Mouse (Mus musculus) hindbrain, embryonic 15.5 days (tissue): ENCODE results near the gene Kcnk15. TPM values are rescaled to one million over a fixed set of nuclear protein-coding genes. Genes with fewer than 3 reads are reported as not detected.

Source experiments
- ATAC-seq: fragments of 200-750 bp; cut with Nextera tagmentation; 2 replicates; pipeline ENCODE4 v1.8.0; 2017; ENCODE audit warnings: low read depth, moderate number of reproducible peaks, moderate TSS enrichment; ENCODE audit not compliant: low FRiP score
- H3K27ac ChIP-seq: fragments of 300-500 bp; sonication (generic); replicated peaks from 2 replicates; pipeline ENCODE4 v1.5.1; 2015; ENCODE audit warnings: mild to moderate bottlenecking, inconsistent platforms
- H3K27me3 ChIP-seq: fragments of 300-500 bp; sonication (generic); 2 replicates; pipeline ENCODE4 v1.6.1; 2015; ENCODE audit warnings: control low read depth, inconsistent platforms
- H3K36me3 ChIP-seq: fragments of 300-500 bp; sonication (generic); 2 replicates; pipeline ENCODE4 v1.6.1; 2015; ENCODE audit warnings: control low read depth, inconsistent platforms
- H3K4me1 ChIP-seq: fragments of 300-500 bp; sonication (generic); replicated peaks from 2 replicates; pipeline ENCODE4 v1.6.1; 2015; ENCODE audit warnings: control low read depth, inconsistent platforms
- H3K4me2 ChIP-seq: fragments of 300-500 bp; sonication (generic); 2 replicates; pipeline ENCODE4 v1.6.1; 2015; ENCODE audit warnings: moderate library complexity, mild to moderate bottlenecking, inconsistent platforms
- H3K4me3 ChIP-seq: fragments of 300-500 bp; sonication (generic); 2 replicates; pipeline ENCODE4 v1.5.1; 2015; ENCODE audit warnings: mild to moderate bottlenecking, inconsistent platforms
- H3K9ac ChIP-seq: fragments of 300-500 bp; sonication (generic); 2 replicates; pipeline ENCODE4 v1.6.1; 2015; ENCODE audit warnings: inconsistent platforms
- H3K9me3 ChIP-seq: fragments of 300-500 bp; sonication (generic); 2 replicates; pipeline ENCODE4 v1.6.1; 2016; ENCODE audit warnings: control low read depth, inconsistent platforms
- WGBS: fragments of 180-500 bp; shearing (Covaris S2); methylation state at CpG from one replicate; pipeline ENCODE4 v1.1.7; 2015; 5-methylcytosine and 5-hydroxymethylcytosine counted together
- polyA plus RNA-seq: library from polyadenylated mRNA; unstranded; fragments of >200 nt; fragmentation: Nextera tagmentation; extraction: Ambion mirVana; gene quantifications from 2 replicates; pipeline ENCODE4 v1.2.1, GENCODE M21; 2015

The Kcnk15 gene
- polyA plus RNA-seq, 1 experiment from 2014 or later = 0.16 TPM

DNA sequence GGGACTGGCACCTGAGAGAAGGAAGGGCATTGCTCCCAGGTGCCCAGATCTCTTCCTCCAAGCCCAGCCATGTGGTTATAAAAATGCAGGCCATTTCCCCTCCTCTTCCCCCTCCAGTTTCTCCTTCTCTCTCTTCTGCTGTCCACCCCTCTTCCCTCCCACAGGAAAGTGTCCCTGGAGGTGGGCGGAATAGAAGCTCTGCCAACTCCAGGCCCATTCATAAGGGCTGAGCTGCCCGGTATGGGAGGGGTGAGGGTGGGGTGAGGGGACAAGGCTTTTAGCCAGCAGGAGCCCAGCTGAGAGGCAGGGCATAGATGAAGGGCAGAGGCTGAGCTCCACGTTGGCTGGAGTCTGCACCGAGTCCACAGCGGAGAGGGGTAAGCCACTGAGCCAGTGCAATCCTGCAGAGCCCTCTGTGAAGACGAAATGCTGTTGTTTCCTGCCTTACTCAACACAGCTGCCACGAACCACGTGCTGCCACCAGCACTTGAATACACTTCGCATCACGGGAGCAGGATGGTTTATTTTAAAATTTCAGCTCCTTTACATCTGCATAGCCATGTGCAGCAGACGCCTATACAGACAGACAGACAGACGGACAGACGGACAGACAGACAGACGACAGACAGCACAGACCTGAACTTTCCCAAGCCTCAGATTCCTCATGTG lies 23.5 kb downstream of the Kcnk15 start:
- Histone ChIP-seq H3K4me3 (no peak overlapping the region), H3K4me2 (no peak overlapping the region), H3K9ac (no peak overlapping the region), H3K27ac (0 out of 2 replicates have a peak overlapping the region, but pooled peaks have one; percentile 4), H3K27me3 (no peaks in the 10 kb centered on the region), H3K36me3 (no peaks in the 10 kb centered on the region), H3K9me3 (no peaks in the 10 kb centered on the region), H3K4me1 (peaks cover 29% of the 10 kb centered on the region)
- WGBS = 62% methylated on average over 14 of the region's 14 CpGs
- ATAC-seq = peak; percentile 35; the same call in 1 of the 2 replicates

DNA sequence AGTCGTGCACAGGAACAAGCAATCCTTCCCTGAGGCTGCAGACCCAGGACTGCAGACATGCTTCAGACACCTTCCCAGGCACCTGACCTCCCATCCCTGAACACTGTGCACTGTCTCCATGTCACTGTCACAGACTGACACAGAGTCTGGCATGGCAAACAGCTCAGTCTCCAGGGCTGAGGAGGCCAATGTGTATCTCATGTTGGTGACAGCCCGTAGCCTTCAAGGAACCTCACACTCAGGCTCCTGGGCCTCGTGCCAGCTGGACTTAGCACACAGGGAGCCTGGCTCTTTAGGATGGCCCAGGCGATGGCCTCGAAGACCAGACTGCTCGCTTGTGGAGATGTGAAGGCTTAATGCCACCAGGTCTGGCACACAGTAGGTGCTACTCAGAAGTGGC lies 27.4 kb downstream of the Kcnk15 start:
- H3K27ac ChIP-seq = no peak overlapping the region
- H3K4me2 ChIP-seq = no peak overlapping the region
- no peak overlapping the region for H3K4me3 ChIP-seq
- H3K36me3 ChIP-seq = no peaks in the 10 kb centered on the region
- no peaks in the 10 kb centered on the region for H3K9me3 ChIP-seq
- H3K27me3 ChIP-seq = no peaks in the 10 kb centered on the region
- WGBS = 76% methylated on average over 6 of the region's 6 CpGs
- H3K4me1 ChIP-seq = peaks cover 13% of the 10 kb centered on the region
- ATAC-seq = no peak
- H3K9ac ChIP-seq = no peak overlapping the region

- 64% methylated on average over 17 of the region's 17 CpGs for WGBS
- H3K4me2 ChIP-seq = no peak overlapping the region
These were observed 29.6 kb downstream of the Kcnk15 start for GRCm38 (mm10) chr2:163882859-163883652.

DNA sequence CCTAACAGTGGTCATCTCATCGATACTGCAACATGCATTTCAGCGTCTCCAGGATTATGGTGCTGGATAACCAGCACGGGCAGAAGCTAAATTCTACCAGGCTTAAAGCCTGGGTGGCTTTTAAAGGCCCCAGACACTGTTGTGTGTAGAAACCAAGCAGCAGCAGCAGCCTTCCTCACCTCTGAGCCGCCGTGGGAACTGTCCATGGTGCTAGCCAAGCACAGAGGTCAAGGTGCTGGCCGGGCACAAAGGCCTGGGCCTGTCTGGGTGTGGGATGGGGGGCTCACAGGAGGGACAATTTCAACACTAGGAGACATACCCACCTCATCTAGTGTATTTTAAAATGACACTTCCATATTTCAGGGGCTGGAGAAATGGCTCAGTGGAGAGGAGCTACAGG lies 36.0 kb downstream of the Kcnk15 start:
- peaks cover 19% of the 10 kb centered on the region for H3K4me1 ChIP-seq
- 51% methylated on average over 6 of the region's 6 CpGs for WGBS

More at GRCm38 (mm10) chr2:163882859-163883652, 29.6 kb downstream of the Kcnk15 start:
- Histone ChIP-seq H3K9ac (no peak overlapping the region), H3K27ac (no peak overlapping the region), H3K4me3 (no peak overlapping the region), H3K27me3 (no peaks in the 10 kb centered on the region), H3K4me1 (0 out of 2 replicates have a peak, but pooled peaks cover 5% of the 10 kb centered on the region), H3K9me3 (no peaks in the 10 kb centered on the region), H3K36me3 (no peaks in the 10 kb centered on the region)
- no peak for ATAC-seq

GRCm38 (mm10) chr2:163890586-163890985 lies 37.1 kb downstream of the Kcnk15 start:
- no peak overlapping the region for H3K4me3 ChIP-seq
- peaks cover 19% of the 10 kb centered on the region for H3K4me1 ChIP-seq
- H3K27me3 ChIP-seq = no peaks in the 10 kb centered on the region
- H3K36me3 ChIP-seq = no peaks in the 10 kb centered on the region
- H3K4me2 ChIP-seq = no peak overlapping the region
- peak overlapping the region; percentile 53 for H3K27ac ChIP-seq
- no peaks in the 10 kb centered on the region for H3K9me3 ChIP-seq
- WGBS = 39% methylated on average over 11 of the region's 11 CpGs
- peak; percentile 60; the same call in 1 of the 2 replicates for ATAC-seq
- no peak overlapping the region for H3K9ac ChIP-seq

More for the DNA sequence above, 36.0 kb downstream of the Kcnk15 start:
- H3K9me3 ChIP-seq = no peaks in the 10 kb centered on the region
- no peaks in the 10 kb centered on the region for H3K36me3 ChIP-seq
- no peak overlapping the region for H3K4me3 ChIP-seq
- H3K27me3 ChIP-seq = no peaks in the 10 kb centered on the region
- ATAC-seq = no peak
- H3K4me2 ChIP-seq = no peak overlapping the region
- no peak overlapping the region for H3K27ac ChIP-seq
- H3K9ac ChIP-seq = no peak overlapping the region

- WGBS = 90% methylated on average over 11 of the region's 11 CpGs
- peak; percentile 43; the same call in 1 of the 2 replicates for ATAC-seq
- Histone ChIP-seq H3K27ac (peak overlapping the region; percentile 53), H3K4me2 (no peak overlapping the region), H3K9me3 (no peaks in the 10 kb centered on the region), H3K4me1 (peaks cover 17% of the 10 kb centered on the region), H3K4me3 (no peak overlapping the region), H3K36me3 (no peaks in the 10 kb centered on the region), H3K27me3 (no peaks in the 10 kb centered on the region), H3K9ac (no peak overlapping the region)
These were observed 37.8 kb downstream of the Kcnk15 start for GRCm38 (mm10) chr2:163891271-163891670.

DNA sequence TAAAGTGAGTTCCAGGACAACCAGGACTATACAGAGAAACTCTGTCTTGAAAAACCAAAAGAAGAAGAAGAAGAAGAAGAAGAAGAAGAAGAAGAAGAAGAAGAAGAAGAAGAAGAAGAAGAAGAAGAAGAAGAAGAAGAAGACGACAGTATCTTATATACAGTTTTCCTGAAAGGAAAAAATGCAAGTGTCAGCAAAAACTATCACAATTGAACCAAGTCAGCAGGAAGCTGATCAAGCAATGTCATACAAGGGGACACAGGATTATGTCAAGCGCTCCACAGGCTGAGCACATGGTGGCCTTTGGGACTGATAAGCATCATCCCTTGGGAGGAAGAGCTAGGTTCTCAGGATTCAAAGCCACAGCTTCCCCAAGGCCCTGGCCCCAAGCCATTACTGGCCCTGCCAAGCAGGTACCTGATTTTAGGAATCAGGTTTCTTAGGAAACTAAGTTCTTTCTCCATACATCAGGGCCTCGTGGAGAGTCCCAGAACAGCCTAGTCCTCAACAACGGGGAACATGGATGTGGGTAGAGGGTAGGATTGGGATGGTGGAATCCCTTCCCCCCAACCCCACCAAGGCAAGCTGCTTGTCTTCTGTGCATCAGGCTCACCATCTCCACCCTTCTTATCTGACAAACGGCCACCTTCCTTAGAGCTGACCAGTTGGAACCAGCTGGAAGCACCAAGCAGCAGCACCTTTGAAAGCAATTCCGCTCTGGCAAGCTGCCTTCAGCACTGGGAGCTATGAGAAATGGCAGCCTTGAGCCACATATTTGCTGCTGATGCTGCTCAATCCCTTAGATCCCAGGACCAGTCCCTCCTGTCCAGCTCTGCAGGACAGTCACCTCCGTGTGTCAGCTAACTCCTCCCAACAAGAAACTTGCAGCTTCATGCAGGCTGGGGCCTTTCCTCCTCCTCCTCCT lies 40.3 kb downstream of the Kcnk15 start:
- H3K36me3 ChIP-seq = no peaks in the 10 kb centered on the region
- WGBS = 65% methylated on average over 7 of the region's 7 CpGs
- no peak overlapping the region for H3K27ac ChIP-seq
- H3K4me3 ChIP-seq = no peak overlapping the region
- peaks cover 14% of the 10 kb centered on the region for H3K4me1 ChIP-seq
- no peak overlapping the region for H3K9ac ChIP-seq
- ATAC-seq = no peak
- no peaks in the 10 kb centered on the region for H3K9me3 ChIP-seq
- no peaks in the 10 kb centered on the region for H3K27me3 ChIP-seq
- no peak overlapping the region for H3K4me2 ChIP-seq

DNA sequence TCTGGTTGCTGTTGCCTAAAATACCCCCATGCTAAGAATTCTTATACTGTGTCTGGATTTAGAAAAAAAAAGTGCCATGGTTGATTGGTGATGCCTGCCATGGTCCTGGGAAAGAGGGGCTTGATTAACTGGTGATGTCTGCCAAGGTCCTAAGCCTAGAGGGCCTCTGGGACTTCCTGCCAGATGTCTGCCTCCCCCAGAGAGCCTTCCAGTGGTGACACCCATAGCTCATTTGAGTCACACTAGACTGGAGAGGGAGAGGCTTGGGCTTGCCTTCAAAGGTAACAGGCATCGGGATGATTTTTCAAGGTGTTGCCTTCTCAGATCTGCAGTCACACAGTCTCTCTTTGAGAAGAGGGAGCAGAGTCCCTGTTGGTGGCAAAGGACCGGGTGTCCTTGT lies 41.7 kb downstream of the Kcnk15 start:
- Histone ChIP-seq H3K27me3 (no peaks in the 10 kb centered on the region), H3K4me2 (no peak overlapping the region), H3K9me3 (no peaks in the 10 kb centered on the region), H3K27ac (no peak overlapping the region), H3K36me3 (no peaks in the 10 kb centered on the region), H3K9ac (no peak overlapping the region), H3K4me1 (peaks cover 21% of the 10 kb centered on the region), H3K4me3 (no peak overlapping the region)
- no peak for ATAC-seq
- WGBS = 64% methylated on average over 2 of the region's 2 CpGs

DNA sequence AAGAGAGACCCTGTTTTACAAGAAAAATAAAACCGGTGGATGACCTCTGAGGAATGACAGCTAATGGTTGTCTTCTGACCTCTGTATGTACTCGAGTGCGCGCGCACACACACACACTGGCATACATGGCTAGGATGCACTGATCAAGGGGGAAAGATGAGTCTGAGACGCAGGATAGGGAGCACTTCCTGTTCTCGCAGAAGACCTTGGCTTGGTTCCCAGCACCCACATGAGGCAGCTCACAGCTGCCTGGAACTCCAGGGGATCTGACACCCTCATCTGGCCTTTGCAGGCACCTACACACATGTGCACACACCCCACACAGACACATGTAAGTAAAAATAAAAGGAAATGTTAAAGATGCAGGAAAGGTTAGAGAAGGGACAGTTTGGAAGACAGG lies 43.6 kb downstream of the Kcnk15 start:
- no peak overlapping the region for H3K27ac ChIP-seq
- WGBS = 96% methylated on average over 7 of the region's 7 CpGs
- H3K36me3 ChIP-seq = no peaks in the 10 kb centered on the region
- H3K4me3 ChIP-seq = no peak overlapping the region
- no peaks in the 10 kb centered on the region for H3K27me3 ChIP-seq
- H3K4me2 ChIP-seq = no peak overlapping the region
- ATAC-seq = no peak
- H3K4me1 ChIP-seq = peaks cover 10% of the 10 kb centered on the region; the same call in 1 of the 2 replicates
- no peaks in the 10 kb centered on the region for H3K9me3 ChIP-seq
- no peak overlapping the region for H3K9ac ChIP-seq

- Histone ChIP-seq H3K4me3 (no peak overlapping the region), H3K27ac (no peak overlapping the region), H3K4me2 (no peak overlapping the region), H3K27me3 (no peaks in the 10 kb centered on the region), H3K9me3 (no peaks in the 10 kb centered on the region), H3K4me1 (peaks cover 13% of the 10 kb centered on the region), H3K36me3 (no peaks in the 10 kb centered on the region), H3K9ac (no peak overlapping the region)
- ATAC-seq = no peak
- 68% methylated on average over 7 of the region's 7 CpGs for WGBS
These were observed 44.6 kb downstream of the Kcnk15 start for GRCm38 (mm10) chr2:163897988-163898535.

GRCm38 (mm10) chr2:163899910-163900411 lies 46.5 kb downstream of the Kcnk15 start:
- H3K9me3 ChIP-seq = no peaks in the 10 kb centered on the region
- no peak overlapping the region for H3K4me3 ChIP-seq
- H3K27me3 ChIP-seq = no peaks in the 10 kb centered on the region
- peaks cover 22% of the 10 kb centered on the region for H3K4me1 ChIP-seq
- no peak overlapping the region for H3K4me2 ChIP-seq
- WGBS = 51% methylated on average over 14 of the region's 14 CpGs
- ATAC-seq = no peak
- no peak overlapping the region; the same call in 1 of the 2 replicates for H3K9ac ChIP-seq
- peak overlapping the region; percentile 50; the same call in 1 of the 2 replicates for H3K27ac ChIP-seq
- H3K36me3 ChIP-seq = no peaks in the 10 kb centered on the region
